Mouse (Mus musculus): ENCODE measurements around the gene Bmp3. TPM values are rescaled to one million over a fixed set of nuclear protein-coding genes. Genes with fewer than 3 reads are reported as not detected.

Bmp3 gene
- polyA plus RNA-seq, 2 experiments = 6.2 to 7.6 TPM

DNA sequence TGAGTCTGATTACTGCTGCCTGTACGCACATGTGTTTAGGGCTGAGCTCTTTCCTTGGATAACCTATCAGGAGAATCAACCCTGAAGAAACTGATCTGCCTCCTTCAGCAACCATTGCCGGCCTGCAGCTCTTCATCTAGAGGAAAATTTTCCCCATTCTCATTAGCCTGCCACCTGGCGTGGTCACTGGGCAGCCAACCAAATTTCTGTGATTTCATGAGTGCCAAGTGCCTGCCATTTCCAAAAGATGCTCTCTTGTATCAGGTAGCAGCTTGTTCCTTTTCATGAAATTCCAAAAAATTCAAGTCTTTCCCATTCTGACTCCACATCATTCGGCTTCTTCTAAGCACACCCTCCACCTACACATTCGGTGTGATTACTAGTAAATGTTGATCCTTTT is 46.7 kb downstream of the Bmp3 start:
- Histone ChIP-seq H3K27ac (replicated peaks; ENCODE audit: low read depth, low read length) (no peak overlapping the region), H3K4me2 (replicated peaks; ENCODE audit: low read depth, low read length, severe bottlenecking) (no peak overlapping the region), H3K9ac (ENCODE audit: low read depth, low read length, severe bottlenecking) (no peak overlapping the region), H3K4me3 (replicated peaks; ENCODE audit: low read length) (no peak overlapping the region), H3K36me3 (ENCODE audit: control insufficient read depth, insufficient read depth, low read length) (no peaks in the 10 kb centered on the region), H3K27me3 (ENCODE audit: control insufficient read depth, insufficient read depth, low read length) (no peaks in the 10 kb centered on the region), H3K4me1 (ENCODE audit: control insufficient read depth, insufficient read depth, low read length) (no peaks in the 10 kb centered on the region), H3K9me3 (ENCODE audit: control insufficient read depth, low read length) (no peaks in the 10 kb centered on the region)
- ATAC-seq (ENCODE audit: low FRiP score, low read depth) (no peak), DNase-seq (ENCODE audit: low spot score) (no peak)
- no peak for TF ChIP-seq POLR2A (IDR thresholded peaks at IDR 0.05; ENCODE audit: borderline replicate concordance, extremely low read depth, insufficient read depth, insufficient read length)
- 75% methylated on average over 5 of the region's 5 CpGs for WGBS

DNA sequence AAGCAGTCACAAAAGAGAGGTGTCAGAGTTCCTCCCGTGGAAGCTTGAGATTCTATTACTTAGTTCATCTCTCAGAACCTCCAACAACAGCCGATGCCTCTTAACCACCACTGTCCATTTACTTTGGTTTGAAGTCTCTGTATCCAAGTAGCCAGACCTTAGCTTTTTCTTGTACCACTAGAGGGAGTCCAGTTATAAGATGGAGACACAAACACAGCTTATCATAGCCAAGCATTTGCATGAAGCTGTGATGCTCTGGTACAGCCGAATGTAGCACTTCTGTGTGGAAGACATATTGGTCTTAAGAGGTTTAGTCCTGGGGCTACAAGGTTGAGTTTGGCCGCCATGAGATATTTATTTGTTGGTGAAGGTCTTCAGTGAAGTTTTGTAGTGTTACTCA is 48.1 kb downstream of the Bmp3 start:
- Histone ChIP-seq H3K27ac (replicated peaks; ENCODE audit: low read depth, low read length) (no peak overlapping the region), H3K36me3 (ENCODE audit: control insufficient read depth, insufficient read depth, low read length) (no peaks in the 10 kb centered on the region), H3K4me3 (replicated peaks; ENCODE audit: low read length) (no peak overlapping the region), H3K9me3 (ENCODE audit: control insufficient read depth, low read length) (peaks cover 4% of the 10 kb centered on the region; the same call in 1 of the 2 replicates), H3K27me3 (ENCODE audit: control insufficient read depth, insufficient read depth, low read length) (no peaks in the 10 kb centered on the region), H3K4me1 (ENCODE audit: control insufficient read depth, insufficient read depth, low read length) (no peaks in the 10 kb centered on the region), H3K4me2 (replicated peaks; ENCODE audit: low read depth, low read length, severe bottlenecking) (no peak overlapping the region), H3K9ac (ENCODE audit: low read depth, low read length, severe bottlenecking) (no peak overlapping the region)
- TF ChIP-seq POLR2A (IDR thresholded peaks at IDR 0.05; ENCODE audit: borderline replicate concordance, extremely low read depth, insufficient read depth, insufficient read length) = no peak
- DNase-seq (ENCODE audit: low spot score) (peak; percentile 53), ATAC-seq (ENCODE audit: low FRiP score, low read depth) (no peak)
- 64% methylated on average over 4 of the region's 4 CpGs for WGBS

- Histone ChIP-seq H3K36me3 (ENCODE audit: control insufficient read depth, insufficient read depth, low read length) (no peaks in the 10 kb centered on the region), H3K4me3 (replicated peaks; ENCODE audit: low read length) (no peak overlapping the region), H3K4me1 (ENCODE audit: control insufficient read depth, insufficient read depth, low read length) (no peaks in the 10 kb centered on the region), H3K9ac (ENCODE audit: low read depth, low read length, severe bottlenecking) (no peak overlapping the region), H3K4me2 (replicated peaks; ENCODE audit: low read depth, low read length, severe bottlenecking) (no peak overlapping the region), H3K27ac (replicated peaks; ENCODE audit: low read depth, low read length) (no peak overlapping the region), H3K27me3 (ENCODE audit: control insufficient read depth, insufficient read depth, low read length) (no peaks in the 10 kb centered on the region), H3K9me3 (ENCODE audit: control insufficient read depth, low read length) (no peaks in the 10 kb centered on the region)
- no peak for TF ChIP-seq POLR2A (IDR thresholded peaks at IDR 0.05; ENCODE audit: borderline replicate concordance, extremely low read depth, insufficient read depth, insufficient read length)
- no peak for ATAC-seq (ENCODE audit: low FRiP score, low read depth)
- 77% methylated on average over 5 of the region's 5 CpGs for WGBS
- DNase-seq (ENCODE audit: low spot score) = no peak
Measured at GRCm38 (mm10) chr5:98918716-98919115, 64.5 kb downstream of the Bmp3 start.

- H3K4me2 ChIP-seq (replicated peaks; ENCODE audit: low read depth, low read length, severe bottlenecking) = no peak overlapping the region
- no peak for DNase-seq (ENCODE audit: low spot score)
- no peaks in the 10 kb centered on the region for H3K36me3 ChIP-seq (ENCODE audit: control insufficient read depth, insufficient read depth, low read length)
- TF ChIP-seq POLR2A (IDR thresholded peaks at IDR 0.05; ENCODE audit: borderline replicate concordance, extremely low read depth, insufficient read depth, insufficient read length) = no peak
- no peak overlapping the region for H3K9ac ChIP-seq (ENCODE audit: low read depth, low read length, severe bottlenecking)
- H3K4me1 ChIP-seq (ENCODE audit: control insufficient read depth, insufficient read depth, low read length) = no peaks in the 10 kb centered on the region
- no peak overlapping the region for H3K4me3 ChIP-seq (replicated peaks; ENCODE audit: low read length)
- no peaks in the 10 kb centered on the region for H3K9me3 ChIP-seq (ENCODE audit: control insufficient read depth, low read length)
- WGBS = 81% methylated on average over 1 of the region's 1 CpGs
- H3K27me3 ChIP-seq (ENCODE audit: control insufficient read depth, insufficient read depth, low read length) = no peaks in the 10 kb centered on the region
- H3K27ac ChIP-seq (replicated peaks; ENCODE audit: low read depth, low read length) = no peak overlapping the region
- no peak for ATAC-seq (ENCODE audit: low FRiP score, low read depth)
Measured at GRCm38 (mm10) chr5:98921608-98922007, 67.4 kb downstream of the Bmp3 start.

- no peak for TF ChIP-seq POLR2A (IDR thresholded peaks at IDR 0.05; ENCODE audit: borderline replicate concordance, extremely low read depth, insufficient read depth, insufficient read length)
- Histone ChIP-seq H3K27me3 (ENCODE audit: control insufficient read depth, insufficient read depth, low read length) (no peaks in the 10 kb centered on the region), H3K4me2 (replicated peaks; ENCODE audit: low read depth, low read length, severe bottlenecking) (no peak overlapping the region), H3K27ac (replicated peaks; ENCODE audit: low read depth, low read length) (no peak overlapping the region), H3K4me1 (ENCODE audit: control insufficient read depth, insufficient read depth, low read length) (no peaks in the 10 kb centered on the region), H3K36me3 (ENCODE audit: control insufficient read depth, insufficient read depth, low read length) (no peaks in the 10 kb centered on the region), H3K4me3 (replicated peaks; ENCODE audit: low read length) (no peak overlapping the region), H3K9me3 (ENCODE audit: control insufficient read depth, low read length) (no peaks in the 10 kb centered on the region), H3K9ac (ENCODE audit: low read depth, low read length, severe bottlenecking) (no peak overlapping the region)
- DNase-seq (ENCODE audit: low spot score) (no peak), ATAC-seq (ENCODE audit: low FRiP score, low read depth) (no peak)
- WGBS = 81% methylated on average over 3 of the region's 3 CpGs
Measured at GRCm38 (mm10) chr5:98922921-98923320, 68.7 kb downstream of the Bmp3 start.

Other genes starting within 250 kb of the Bmp3 start
- gene Prkg2, start 182.9 kb downstream of the Bmp3 start, polyA plus RNA-seq (2012; rRNA removed) = 2.8 and 2.9 TPM in 2 replicates
- gene Prkg2, start 182.9 kb downstream of the Bmp3 start, polyA plus RNA-seq (2014; fragmentation: Nextera tagmentation; extraction: Ambion mirVana) = 3.4 and 4.0 TPM in 2 replicates